Mouse (Mus musculus) lung, adult 2 months (tissue): ENCODE measurements around the gene Hrk.

ENCODE experiments used
- CTCF ChIP-seq: fragments of 200-500 bp; IDR thresholded peaks from 2 replicates; pipeline ENCODE4 v1.5.1; 2011; ENCODE audit warnings: mild to moderate bottlenecking, low read length, control low read depth; ENCODE audit not compliant: insufficient read depth
- POLR2A ChIP-seq: fragments of 200-500 bp; IDR thresholded peaks from 2 replicates; pipeline ENCODE4 v1.6.1; 2011; ENCODE audit warnings: low read depth, mild to moderate bottlenecking, control low read depth, low read length, borderline replicate concordance; ENCODE audit errors: extremely low read depth

GRCm38 (mm10) chr5:118143211-118144026 lies 21.0 kb upstream of the Hrk start:
- TF ChIP-seq CTCF (no peak), POLR2A (no peak)
